Mouse (Mus musculus): ENCODE measurements at regions not wholly inside any gene's neighbourhood (a gene's known extent, or its start where the extent isn't known, plus 50 kb on each side); places are given as distances from the start of the nearest gene placed in this dataset.

GRCm38 (mm10) chr17:9990744-9991143 is 321.2 kb upstream of the Pabpc6 start:
- TF ChIP-seq ZNF384 (IDR thresholded peaks at IDR 0.05; ENCODE audit: low read depth, low read length) = no peak
- TF ChIP-seq TCF12 (IDR thresholded peaks at IDR 0.05; ENCODE audit: low read depth, low read length) = no peak
- TF ChIP-seq CTCF (conservative IDR thresholded peaks at IDR 0.05 in 1 of 2, IDR thresholded peaks at IDR 0.05 in 1 of 2; ENCODE audit: low read depth in 2 of 2, low read length in 2 of 2) = no peak
- TF ChIP-seq TBP (conservative IDR thresholded peaks at IDR 0.05; ENCODE audit: low read depth, low read length) = no peak
- no peak for TF ChIP-seq POLR2AphosphoS2 (IDR thresholded peaks at IDR 0.05; ENCODE audit: low read depth, low read length)
